Mouse (Mus musculus) right cerebral cortex, postnatal 25 days (tissue): Measurements from ENCODE around the gene Rnf214.

ENCODE experiments used
- DNase-seq: peaks from one replicate; pipeline ENCODE4 v3.0.0; 2022

The Rnf214 gene

GRCm38 (mm10) chr9:45906355-45907077 lies at the start of gene Rnf214, which contains the start of gene Pcsk7:
Gene Rnf214 (minus strand): TSS chr9:45906911.
Gene Pcsk7 (plus strand): TSS chr9:45906497.
- DNase-seq: peak; percentile 90

- peak; percentile 91 for DNase-seq
These were observed 48.6 kb upstream of the Rnf214 start, which contains the start of gene Sidt2 for GRCm38 (mm10) chr9:45955107-45955963. Gene Sidt2 (minus strand): TSS chr9:45955258.

- no peak for DNase-seq
These were observed 47.8 kb upstream of the Rnf214 start for GRCm38 (mm10) chr9:45954294-45955106.

GRCm38 (mm10) chr9:45953511-45954293 lies 47.0 kb upstream of the Rnf214 start:
- no peak for DNase-seq

GRCm38 (mm10) chr9:45952890-45953289 lies 46.2 kb upstream of the Rnf214 start:
- DNase-seq: no peak

- no peak for DNase-seq
These were observed 45.3 kb upstream of the Rnf214 start for GRCm38 (mm10) chr9:45952057-45952456.

- no peak for DNase-seq
These were observed 40.1 kb upstream of the Rnf214 start for GRCm38 (mm10) chr9:45946872-45947183.

- no peak for DNase-seq
These were observed 39.6 kb upstream of the Rnf214 start for GRCm38 (mm10) chr9:45946182-45946871.

GRCm38 (mm10) chr9:45945721-45946120 lies 39.0 kb upstream of the Rnf214 start:
- no peak for DNase-seq

GRCm38 (mm10) chr9:45944506-45945400 lies 38.0 kb upstream of the Rnf214 start:
- DNase-seq: no peak

- DNase-seq: no peak
These were observed 37.2 kb upstream of the Rnf214 start for GRCm38 (mm10) chr9:45943628-45944505.

- DNase-seq: no peak
These were observed 36.2 kb upstream of the Rnf214 start for GRCm38 (mm10) chr9:45942916-45943315.

GRCm38 (mm10) chr9:45942464-45942863 lies 35.8 kb upstream of the Rnf214 start:
- no peak for DNase-seq

GRCm38 (mm10) chr9:45941329-45941888 lies 34.7 kb upstream of the Rnf214 start:
- DNase-seq: no peak

- DNase-seq: no peak
These were observed 33.1 kb upstream of the Rnf214 start for GRCm38 (mm10) chr9:45939794-45940193.

- no peak for DNase-seq
These were observed 32.4 kb upstream of the Rnf214 start for GRCm38 (mm10) chr9:45938952-45939637.

- DNase-seq: no peak
These were observed 31.4 kb upstream of the Rnf214 start for GRCm38 (mm10) chr9:45938088-45938487.

GRCm38 (mm10) chr9:45936883-45937282 lies 30.2 kb upstream of the Rnf214 start:
- no peak for DNase-seq
